Mouse (Mus musculus) frontal cortex, postnatal 36 days (tissue): ENCODE data around the gene Tepp.
A peak's percentile ranks its signal among the peaks of the same experiment; 100 is the strongest.

Experiments used
- DNase-seq, 2 experiments: peaks; one replicate each; pipeline ENCODE4 v3.0.0; 2022; ENCODE audit warnings: low spot score in 2 of 2

The Tepp gene

DNA sequence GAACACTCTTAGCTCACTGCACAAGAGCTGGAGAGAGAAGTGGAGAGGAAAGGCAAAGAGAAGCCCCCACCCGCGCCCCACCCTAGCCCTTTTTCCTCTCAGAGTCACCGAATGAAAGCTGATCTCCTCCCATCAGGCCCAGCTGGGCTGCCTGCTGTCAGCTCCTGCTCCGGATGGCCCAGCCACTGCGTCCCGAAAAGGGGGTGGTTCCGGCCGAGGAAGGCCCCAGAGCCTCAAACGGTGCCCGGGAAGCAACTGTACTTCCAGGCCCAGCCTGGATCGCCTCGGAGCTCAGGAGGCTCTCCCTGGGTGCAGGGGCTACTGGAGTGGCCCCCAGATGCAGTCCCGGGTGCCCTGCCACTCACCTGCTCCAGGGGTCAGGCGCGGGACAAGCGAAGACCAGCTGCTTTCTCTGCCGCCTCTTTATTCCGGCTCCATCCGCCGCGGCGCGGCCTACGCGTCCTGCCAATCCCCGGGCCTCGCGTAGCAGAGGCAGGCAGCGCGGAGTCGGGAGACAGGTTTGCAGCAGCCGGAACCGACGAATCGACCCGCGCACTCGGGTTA, 20.9 kb downstream of the Tepp start:
- no peak for DNase-seq

DNA sequence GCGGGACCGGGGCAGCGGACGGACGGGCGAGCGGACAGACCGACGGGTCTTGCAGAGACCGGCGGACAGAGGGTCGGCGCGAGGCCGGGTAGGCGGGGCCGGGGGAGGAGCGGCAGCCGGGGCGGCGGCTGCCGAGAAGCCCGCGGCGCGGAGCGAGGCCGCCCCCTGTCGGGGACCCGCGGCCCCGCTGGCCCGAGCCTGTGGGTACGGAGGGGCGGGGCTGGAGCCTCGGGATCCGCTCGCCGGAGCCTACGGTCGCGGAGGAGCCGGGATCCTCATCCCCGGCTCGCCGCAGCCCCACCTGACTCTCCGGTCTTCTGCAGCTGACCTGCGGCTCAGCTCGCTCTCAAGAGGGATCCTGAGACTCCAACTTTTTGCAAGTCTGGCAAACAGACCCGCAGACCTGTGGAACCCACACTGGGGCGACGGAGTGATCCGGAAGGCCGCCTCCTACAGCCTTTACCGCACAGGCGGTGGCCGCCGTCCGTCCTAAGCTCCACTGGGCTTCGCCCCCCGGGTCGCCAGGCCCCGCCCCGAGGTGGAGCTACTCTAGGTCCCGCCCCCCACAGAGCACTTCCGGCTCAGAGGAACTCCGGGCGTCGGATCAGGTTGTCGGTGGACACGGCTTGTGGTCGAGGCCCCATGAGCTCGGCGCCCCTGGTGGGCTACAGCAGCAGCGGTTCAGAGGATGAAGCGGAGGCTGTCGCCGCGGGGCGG, 21.5 kb downstream of the Tepp start, which contains the start of the genes Zfp319 and Usb1:
Gene Zfp319 (minus strand): TSS at position 231 of the 717 bp plus-strand sequence.
Gene Usb1 (plus strand): TSS at position 565 of the 717 bp plus-strand sequence.
- peak; percentile 92 for DNase-seq

DNA sequence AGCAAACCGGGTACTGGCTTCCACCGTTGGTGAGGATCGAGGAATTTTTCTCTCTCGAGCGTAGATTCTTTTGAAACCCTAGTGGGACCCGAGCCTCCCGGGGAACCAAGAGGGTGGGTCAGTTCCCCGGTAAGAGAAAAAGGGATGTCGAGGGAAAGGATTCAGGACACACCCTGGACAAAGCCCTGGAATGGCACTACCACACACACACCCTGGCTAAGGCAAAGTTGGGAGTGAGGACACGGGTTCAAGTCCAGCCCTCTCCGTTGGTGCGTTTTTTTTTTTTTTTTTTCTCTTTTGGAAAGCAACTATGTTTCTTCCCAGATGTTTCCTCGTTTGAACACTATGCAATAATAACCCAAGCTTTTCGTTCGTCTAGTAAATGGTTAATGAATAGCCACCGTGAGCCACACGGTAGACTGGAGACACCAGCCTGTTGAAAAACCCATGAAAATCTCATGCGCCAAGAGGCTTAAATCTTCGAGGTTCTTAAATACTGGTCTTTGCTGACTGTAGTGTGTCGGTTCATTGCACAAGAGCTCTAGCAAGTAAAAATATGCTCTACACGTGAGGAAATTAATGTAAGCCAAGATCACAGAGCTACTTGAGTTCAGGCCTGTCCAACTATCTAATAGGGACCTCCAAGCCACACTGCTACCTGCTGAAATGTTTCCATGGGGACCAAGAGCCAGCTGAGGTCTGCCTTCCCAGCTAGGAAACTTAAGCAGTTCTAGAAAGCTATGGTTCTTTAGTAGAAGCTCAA, 22.3 kb downstream of the Tepp start:
- DNase-seq = no peak

DNA sequence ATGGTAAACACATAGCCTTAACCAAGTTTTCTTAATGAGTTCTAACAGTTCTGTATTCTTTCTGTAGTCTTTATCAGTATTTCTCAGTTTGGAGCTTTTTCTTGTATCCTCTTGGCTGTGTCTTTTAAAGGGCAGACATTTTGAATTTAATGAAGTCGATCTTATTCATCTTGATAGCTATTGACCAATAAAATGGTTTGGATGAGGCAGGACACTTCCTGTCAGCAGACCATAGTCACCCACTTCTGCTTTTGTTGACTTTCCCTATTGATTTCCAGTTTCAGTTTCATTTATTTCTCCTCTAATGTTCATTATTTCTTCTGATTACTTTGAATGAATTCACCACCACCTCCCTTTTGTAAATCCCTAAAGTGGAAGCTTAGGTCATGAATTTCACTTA, 25.3 kb downstream of the Tepp start:
- no peak for DNase-seq

DNA sequence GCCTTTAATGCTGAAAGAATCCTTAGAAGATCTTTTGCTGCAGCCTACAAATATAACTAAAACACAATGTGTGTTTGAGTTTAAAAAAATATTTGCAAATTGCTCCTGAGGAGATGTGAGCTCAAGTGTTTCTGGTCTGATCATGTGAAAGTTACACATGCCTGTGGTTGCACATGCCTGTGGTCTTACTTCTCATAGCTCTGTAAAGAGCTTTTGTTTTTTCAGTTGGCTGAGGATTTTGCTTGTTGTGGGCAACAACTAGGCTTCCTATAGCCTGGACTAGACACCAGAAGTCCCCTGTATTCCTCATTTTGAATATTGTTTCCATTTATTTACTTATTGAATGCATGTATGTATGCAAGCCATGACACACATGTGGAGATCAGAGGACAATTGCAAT, 26.0 kb downstream of the Tepp start:
- DNase-seq = no peak

DNA sequence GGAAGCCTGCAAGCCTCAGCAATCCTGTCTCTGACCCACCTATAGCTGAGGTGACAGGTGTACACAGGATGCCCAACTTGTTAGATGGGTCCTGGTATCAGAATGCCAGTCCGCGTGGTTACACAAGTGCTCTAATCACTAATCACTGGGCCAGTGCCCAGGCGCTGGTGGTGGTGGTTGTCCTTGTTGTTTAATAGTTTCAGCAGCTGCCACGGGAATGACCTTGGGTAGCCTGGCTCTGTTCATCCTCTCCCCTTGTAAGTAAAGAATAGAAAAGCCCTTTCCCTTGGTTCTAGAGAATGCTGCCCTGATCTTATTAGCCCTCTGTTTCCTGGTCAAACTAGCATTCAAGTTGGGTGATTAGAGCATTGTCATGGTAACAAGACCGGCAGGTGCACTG, 31.4 kb downstream of the Tepp start:
- no peak for DNase-seq

DNA sequence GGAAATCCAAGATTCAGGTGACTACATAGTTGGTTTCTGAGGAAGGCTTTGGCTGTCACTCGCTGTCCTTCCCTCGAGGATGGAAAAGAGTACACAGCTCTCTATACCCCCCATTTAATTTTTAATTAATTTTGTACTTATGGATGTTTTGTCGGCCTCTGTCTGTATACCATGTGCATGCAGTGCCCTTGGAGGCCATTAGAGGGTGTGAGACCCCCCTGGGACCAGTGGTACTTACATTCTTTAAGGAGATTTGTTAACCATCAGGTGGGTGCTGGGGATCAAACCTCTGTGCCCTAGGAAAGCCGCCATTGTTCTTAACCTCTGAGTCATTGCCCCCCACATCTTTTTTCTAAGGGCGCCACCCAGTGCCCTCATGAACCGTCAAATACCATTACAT, 34.3 kb downstream of the Tepp start:
- no peak for DNase-seq

DNA sequence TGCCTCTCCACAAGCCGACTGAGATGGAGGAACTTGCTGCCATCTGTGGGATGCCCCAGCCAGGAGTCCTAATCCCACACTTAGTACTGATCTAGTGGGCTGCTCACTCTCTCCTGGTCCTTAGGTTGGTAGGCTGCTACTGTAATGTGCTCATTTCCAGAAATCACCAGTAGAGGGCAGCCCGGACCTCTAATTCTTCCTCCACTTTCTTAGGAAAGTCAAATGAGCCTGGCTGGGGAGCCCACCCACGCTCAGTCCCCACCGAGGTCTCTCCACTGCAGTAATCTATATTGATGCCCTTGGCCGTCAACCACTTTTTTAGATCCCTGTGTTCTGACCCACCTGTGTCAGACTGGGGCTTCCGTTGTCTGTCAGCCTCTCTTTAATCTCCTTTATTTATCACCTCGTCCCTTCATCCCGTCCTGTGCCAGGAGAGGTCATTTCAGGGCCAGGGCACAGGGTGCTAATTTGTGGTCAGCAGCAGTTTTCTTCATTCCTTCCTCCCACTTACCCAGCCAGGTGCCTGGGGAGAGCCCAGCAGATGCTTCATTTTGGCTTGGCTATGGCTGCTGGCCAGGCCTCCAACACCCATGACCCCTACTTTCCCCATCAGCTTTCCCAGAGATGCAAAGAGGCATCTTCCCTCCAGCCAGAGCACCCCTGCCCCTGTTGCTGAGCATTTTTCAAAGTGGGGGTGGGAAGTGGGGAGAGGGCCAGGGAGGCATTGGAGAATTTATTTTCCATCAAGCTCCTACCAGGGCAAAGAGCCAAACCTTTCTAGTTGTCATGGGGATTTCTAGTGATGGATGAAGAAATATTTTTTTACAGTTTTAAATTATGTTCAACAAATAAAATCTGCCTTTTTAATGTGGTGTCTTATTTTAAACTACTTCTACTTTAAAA, 36.5 kb downstream of the Tepp start:
- DNase-seq = peak; percentile 75 to 87

DNA sequence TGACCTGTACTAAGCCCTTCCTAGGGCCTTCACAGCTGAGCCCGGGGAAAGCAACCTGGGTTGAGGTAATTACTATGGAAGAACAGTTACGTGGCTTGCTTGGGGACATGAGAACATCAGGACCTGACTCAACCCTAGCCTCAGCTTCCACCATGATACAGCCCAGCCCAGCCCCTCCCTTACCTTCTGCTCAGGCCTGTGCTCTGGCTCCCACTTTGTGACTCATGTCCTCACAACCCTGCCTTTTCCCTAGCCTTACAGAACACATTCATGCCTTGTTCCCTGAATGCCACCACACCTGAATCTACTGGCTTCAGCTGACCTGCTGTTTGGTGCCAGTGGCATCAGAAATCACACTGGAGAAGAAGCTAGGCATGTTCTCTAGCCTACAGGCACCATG, 38.0 kb downstream of the Tepp start:
- DNase-seq = no peak

DNA sequence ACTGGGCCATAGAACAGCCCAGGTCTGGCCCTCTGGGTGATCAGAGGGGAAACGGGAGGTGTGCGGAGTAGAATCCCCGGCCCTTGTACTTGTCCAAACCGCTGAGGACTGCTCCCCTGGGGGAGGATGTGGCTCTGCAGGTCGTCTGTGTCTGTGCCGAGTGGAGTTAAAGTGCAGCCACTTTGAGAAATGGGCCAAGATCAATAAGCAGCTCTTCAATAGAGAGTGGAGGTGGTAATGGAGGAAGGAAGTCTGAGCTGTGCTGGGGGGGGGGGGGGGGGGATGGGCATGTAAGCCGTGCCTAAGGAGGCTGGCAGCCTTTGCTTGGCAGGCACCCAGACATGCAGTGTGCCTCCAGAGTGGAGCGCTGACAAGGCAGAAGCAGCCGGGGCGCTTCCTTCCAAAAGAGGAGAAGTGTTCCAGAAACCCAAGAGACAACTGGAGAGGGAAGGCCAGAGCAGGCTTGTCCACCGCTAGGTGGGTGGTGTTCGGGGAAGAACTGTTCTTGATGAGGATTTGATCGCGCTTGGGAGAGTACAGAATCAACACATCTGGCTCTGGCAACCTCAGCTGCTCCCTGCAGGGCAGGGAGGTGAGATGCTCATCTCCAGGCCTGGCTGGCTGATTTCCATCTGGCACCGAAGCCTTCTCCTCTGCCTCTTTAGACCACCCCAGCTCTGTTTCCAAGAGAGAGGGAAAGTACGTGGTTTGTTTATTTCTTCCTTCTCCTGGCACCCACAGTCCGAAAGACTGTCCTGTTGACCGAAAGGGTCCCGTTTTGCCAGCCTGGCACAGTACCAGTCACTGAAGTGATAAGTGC, 38.7 kb downstream of the Tepp start:
- peak; percentile 72 to 85 for DNase-seq

DNA sequence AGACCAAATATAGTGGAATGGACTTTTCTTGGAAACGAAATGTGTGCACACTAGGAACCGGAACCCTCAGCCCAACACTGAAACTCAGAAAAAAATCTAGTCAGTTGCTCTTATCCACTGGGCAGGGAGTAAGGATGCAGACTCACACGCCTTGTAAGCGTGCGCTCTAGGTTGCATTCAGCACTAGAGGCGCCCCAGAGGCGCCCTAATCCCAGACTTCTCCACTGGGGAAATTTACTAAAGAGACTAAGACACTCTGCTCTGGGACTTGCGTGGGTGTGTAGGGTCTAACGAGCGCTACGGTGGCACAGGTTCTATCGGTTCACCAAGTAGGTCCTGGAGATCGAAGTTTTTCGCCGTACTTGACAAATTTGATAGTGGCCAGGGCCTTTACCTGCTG, 41.1 kb downstream of the Tepp start:
- DNase-seq = peak in 1 of 2 experiments; percentile 34

DNA sequence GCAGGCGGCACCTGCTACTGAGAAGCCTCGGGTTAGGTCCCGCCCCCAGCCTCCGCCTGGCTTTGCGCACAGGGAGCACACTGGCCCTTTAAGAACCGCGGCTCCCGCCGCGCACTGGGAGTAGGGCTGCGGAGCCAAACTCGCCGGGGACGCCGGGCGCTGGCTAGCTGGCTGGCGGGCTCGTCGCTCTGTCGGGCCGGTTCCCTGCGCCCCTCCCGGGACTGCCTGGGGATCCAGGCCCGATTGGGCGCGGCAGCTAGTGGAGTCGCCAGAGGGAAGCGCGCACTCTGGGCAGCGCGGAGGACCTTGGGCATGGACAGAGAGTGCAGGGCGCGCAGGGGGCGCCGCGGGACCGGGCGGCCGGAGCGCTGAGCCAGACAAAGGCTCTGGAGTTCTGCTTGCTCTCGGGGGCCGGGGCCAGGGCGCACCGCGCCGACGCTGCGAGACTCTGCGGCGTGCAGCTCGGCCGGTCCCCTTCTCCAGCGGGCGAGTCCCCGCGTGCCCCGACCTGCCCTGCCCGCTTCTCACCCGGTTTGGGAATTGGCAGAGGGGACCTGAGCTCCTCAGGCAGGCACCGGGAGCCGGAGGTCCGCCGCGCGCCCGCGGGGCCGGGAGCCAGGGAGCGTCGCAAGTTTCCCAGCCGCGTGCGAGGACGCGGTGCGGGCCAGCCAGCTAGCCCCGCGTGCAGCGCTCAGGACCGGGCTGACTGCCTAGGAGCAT, 41.9 kb downstream of the Tepp start, which contains the start of gene Mmp15:
Gene Mmp15 (plus strand): TSS at position 118 of the 720 bp plus-strand sequence.
- DNase-seq = peak; percentile 71

DNA sequence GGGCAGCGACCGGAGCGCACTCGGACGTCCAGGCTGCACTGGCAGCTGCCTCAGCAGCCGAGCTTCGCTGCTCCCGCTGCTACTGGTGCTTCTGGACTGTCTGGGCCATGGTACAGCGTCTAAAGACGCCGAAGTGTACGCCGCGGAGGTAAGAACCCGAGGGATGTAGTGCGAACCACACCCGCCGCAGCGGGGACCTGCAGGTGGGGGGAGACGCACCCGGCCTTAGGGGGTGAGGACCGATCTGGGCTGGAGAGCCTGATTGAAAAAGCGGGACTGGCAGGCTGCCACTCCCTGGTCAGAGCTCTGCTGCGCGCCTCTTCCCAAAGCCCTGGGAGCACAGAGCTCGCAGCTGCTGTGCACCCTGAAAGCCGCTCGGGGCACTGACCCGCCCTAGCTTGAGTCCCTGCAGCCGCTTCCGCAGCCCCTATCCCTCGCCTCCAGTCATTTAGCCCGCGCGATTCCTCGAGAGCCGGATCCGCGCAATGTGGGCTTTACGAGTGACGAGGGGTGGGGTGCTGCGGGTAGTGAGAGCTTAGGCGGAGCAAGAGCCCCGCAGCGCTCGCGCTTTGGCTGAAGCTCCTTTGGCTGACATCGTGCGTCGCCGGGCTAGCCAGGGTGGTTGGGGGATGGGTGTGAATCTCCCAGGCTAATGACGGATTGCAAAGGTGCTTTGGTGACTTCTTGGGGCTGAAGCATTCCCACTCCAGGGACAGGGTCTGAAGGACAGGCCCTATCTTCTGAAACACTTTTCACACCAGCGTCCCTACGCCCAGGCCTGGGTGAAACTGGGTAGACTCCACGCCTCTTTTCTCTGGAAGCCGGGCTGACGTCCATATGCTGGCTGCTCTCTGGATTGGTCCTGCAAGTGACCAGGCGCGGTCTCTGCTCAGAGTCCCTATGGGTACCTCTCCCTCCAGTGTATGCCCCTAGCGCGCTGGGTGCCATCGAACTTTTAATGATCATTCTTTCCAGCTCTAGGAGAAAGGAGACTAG, 42.8 kb downstream of the Tepp start:
- peak; percentile 31 to 35 for DNase-seq

DNA sequence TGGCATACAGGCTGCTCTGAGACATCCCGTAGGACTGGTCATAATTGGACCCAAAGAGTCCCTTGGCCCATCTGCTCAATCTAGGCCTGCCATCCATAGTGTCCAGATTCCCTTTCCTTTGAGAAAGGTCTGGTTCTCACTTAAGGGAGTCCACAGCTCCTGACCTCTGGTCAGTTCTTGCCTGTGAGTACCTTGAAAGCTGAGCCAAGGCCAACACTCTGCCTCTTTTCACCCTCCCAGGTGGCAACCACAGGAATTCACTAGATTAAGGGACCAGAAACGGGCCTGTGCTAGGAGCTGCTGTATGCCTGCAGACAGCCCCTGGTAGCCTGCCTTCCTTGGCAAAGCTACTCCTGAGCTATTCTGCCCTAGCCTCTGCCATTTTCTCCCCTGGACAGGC, 44.2 kb downstream of the Tepp start:
- no peak for DNase-seq

DNA sequence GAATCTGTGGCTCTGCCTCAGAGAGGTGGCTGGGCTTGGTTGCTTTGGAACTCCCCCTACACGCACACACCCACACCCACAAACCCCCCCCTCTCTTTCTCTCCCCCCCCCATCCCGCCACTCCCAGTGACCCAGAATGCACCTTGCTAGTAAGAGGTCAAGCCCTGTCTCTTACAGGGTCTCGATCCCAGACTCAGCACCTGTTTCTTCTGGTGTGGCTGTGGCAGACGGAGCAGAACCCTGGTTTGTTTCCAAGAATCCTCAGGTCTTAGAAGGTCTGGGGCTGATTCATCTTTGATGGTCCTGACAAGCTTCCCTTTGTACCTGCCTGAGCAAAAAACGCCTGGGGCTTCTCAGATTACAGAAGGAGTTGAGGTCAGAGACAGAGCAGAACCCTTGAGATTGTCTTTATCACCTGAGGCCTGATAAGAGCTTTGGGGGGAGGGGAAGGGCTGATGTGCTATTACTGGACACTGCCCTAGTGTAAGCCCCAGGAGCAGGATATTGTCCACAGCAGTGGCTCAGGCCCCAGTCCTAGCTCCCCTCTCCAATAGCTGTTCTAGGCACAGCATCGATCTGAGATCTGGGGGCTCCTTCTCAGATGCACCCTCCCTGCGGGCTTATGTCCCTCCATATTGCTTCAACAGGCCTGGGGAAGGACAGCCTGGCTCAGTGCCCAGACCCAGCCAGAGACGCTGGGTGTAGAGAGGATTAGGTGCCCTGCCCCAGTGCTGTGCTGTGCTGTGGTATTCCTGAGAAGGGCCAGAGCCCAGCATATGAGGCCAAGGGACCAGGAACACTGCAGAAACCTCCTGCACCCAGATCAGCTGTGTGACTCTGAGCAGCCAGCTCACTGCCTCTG, 48.4 kb downstream of the Tepp start:
- no peak for DNase-seq

DNA sequence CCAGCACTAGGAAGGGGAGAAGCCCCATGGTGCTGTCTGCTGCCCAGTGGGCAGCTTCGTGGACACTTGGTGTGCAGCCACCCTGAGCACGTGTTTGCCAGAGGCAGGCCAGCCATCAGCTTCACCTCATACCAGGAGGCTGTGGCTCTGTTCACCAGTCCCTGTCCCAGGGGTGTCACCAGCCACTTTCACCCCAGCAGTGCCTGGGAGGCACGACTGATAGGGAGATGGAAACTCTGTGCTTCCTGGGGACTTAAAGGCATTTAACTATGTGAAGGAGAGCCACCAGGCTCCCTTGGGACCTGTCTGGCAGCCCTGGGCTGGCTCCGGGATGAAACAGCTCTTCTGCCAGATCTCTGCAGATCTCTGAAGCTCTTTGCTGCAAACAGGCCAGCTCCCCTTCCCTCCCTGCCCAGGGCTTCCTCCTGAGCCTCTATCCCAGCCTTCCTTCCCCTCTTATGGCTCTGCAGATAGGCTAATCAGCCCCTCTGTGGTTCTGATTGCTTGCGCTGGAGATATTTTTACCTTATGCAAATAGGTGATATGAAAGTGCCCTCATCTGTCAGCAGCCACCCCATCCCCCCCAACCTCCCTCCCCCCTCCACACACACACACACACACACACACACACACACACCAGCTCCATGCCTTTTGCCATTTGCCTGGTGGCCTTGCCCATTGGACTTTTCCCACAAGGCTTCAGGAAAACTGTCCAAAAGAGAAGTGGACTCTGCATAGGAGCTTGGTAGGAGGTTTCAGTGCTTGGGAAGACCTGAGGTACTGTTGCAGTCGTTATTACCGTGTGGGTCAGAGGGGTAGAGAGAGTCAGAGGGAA, 50.0 kb downstream of the Tepp start:
- DNase-seq = no peak

DNA sequence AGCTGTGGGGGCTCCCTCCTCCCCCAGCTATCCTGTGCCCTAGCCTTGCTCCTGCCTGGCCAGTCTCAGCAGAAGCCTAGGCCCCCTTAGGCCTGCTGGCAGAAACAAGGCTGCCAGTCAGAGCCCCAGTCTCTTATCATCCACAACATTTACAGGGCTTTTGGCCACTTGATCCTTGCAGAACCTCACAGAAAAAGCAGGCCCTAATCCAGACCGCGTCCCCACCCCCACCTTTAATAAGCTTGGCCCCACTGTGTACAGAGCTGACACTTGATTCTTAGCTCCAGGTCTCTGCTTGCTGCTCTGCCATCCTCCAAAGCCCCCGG, 50.6 kb downstream of the Tepp start:
- DNase-seq = no peak
